In the genomic region with DNA sequence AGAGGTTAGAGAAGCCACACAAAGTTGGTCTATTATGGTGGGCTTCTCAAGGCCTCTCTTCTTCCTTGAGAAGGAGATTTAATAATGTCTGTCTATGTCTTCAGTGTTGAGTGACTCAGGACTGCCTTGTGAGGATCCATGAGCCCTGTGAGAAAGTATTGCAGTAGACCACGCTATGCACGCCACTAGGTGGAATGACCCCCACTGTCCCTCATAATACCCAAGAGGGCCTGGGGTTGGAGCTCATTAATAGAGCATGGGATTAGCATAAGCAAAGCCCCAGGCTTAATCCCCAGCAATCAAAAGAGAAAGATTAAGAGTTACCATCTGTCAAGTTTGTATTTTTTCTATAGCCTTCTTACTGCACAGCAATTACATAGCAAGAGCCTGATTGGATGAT, we compare ENCODE assay signal across 18 mouse cellular contexts.
"Had no signal": no experiment of that assay in that cellular context is flagged by ENCODE, and none has a peak within 500 bp of the region (broad histone marks: within the 10 kb centered on the region; RNA-seq: fewer than 3 reads in every experiment).

No protein-coding gene starts in this region.

- H3K4me2 ChIP-seq: liver, embryonic 13.5 days; neural tube, embryonic 13.5 days; stomach, embryonic 15.5 days had no signal

- DNase-seq: kidney, adult 18-20 months; kidney, adult 9 months; kidney, postnatal 14 days; kidney, postnatal 4 days; layer of hippocampus, postnatal 36 days; liver, embryonic 13.5 days; lung, adult 2 months; lung, postnatal 14 days; lung, postnatal 4 days; right cerebral cortex, postnatal 25 days; spleen, adult 18-20 months; thymus, postnatal 36 days had no signal

- H3K9ac ChIP-seq: liver, embryonic 13.5 days; neural tube, embryonic 13.5 days; stomach, embryonic 15.5 days had no signal

- H3K9me3 ChIP-seq: liver, embryonic 13.5 days; neural tube, embryonic 13.5 days; stomach, embryonic 15.5 days had no signal

- H3K36me3 ChIP-seq: liver, embryonic 13.5 days; neural tube, embryonic 13.5 days; stomach, embryonic 15.5 days had no signal

- H3K4me1 ChIP-seq: liver, embryonic 13.5 days; stomach, embryonic 15.5 days had no signal

- H3K27ac ChIP-seq: layer of hippocampus, adult 2 months; left cerebral cortex, adult 2 months; liver, embryonic 13.5 days; neural tube, embryonic 13.5 days had no signal

- H3K27me3 ChIP-seq: liver, embryonic 13.5 days; neural tube, embryonic 13.5 days; stomach, embryonic 15.5 days had no signal

- ATAC-seq: intestine, embryonic 16.5 days had no signal

- H3K4me3 ChIP-seq: layer of hippocampus, adult 2 months; left cerebral cortex, adult 2 months; liver, embryonic 13.5 days; myocyte; neural tube, embryonic 13.5 days; stomach, embryonic 15.5 days had no signal
